Mouse (Mus musculus): ENCODE results near the gene Gm17482. TPM values are rescaled to one million over a fixed set of nuclear protein-coding genes. Genes with fewer than 3 reads are reported as not detected.
A peak's percentile ranks its signal among the peaks of the same experiment; 100 is the strongest.

The Gm17482 gene
- polyA plus RNA-seq (2015; fragmentation: Nextera tagmentation; extraction: Ambion mirVana): not detected in 2 replicates

GRCm38 (mm10) chr6:115227043-115227442, at the start of gene Gm17482:
Gm17482 (plus strand) TSS chr6:115227343.
- WGBS (ENCODE audit: insufficient replicate concordance): 53% methylated on average over 4 of the region's 4 CpGs
- Histone ChIP-seq H3K4me3 (replicated peaks) (no peak within 1 kb of the TSS), H3K4me1 (replicated peaks) (no peaks in the 10 kb centered on the region), H3K4me2 (no peak within 1 kb of the TSS), H3K27me3 (no peaks in the 10 kb centered on the region), H3K27ac (no peak within 1 kb of the TSS), H3K36me3 (no peaks in the 10 kb centered on the region), H3K9ac (no peak within 1 kb of the TSS), H3K9me3 (replicated peaks) (no peaks in the 10 kb centered on the region)
- DNase-seq: no peak
- ATAC-seq (ENCODE audit: low read depth): no peak

GRCm38 (mm10) chr6:115178826-115179225, 48.3 kb upstream of the Gm17482 start:
- Histone ChIP-seq H3K27me3 (no peaks in the 10 kb centered on the region), H3K27ac (no peak overlapping the region), H3K9me3 (replicated peaks) (no peaks in the 10 kb centered on the region), H3K36me3 (no peaks in the 10 kb centered on the region), H3K4me3 (replicated peaks) (no peak overlapping the region), H3K9ac (no peak overlapping the region), H3K4me1 (replicated peaks) (no peaks in the 10 kb centered on the region), H3K4me2 (no peak overlapping the region)
- ATAC-seq (ENCODE audit: low read depth) (no peak), DNase-seq (peak; percentile 2)
- 24% methylated on average over 3 of the region's 3 CpGs for WGBS (ENCODE audit: insufficient replicate concordance)

- Histone ChIP-seq H3K4me3 (replicated peaks) (no peak overlapping the region), H3K27ac (no peak overlapping the region), H3K9me3 (replicated peaks) (no peaks in the 10 kb centered on the region), H3K4me2 (no peak overlapping the region), H3K4me1 (replicated peaks) (no peaks in the 10 kb centered on the region), H3K9ac (no peak overlapping the region), H3K36me3 (no peaks in the 10 kb centered on the region), H3K27me3 (no peaks in the 10 kb centered on the region)
- WGBS (ENCODE audit: insufficient replicate concordance): 61% methylated on average over 2 of the region's 2 CpGs
- no peak for DNase-seq
- ATAC-seq (ENCODE audit: low read depth): no peak
Observed at GRCm38 (mm10) chr6:115181094-115181493, 46.0 kb upstream of the Gm17482 start.

- no peak for ATAC-seq (ENCODE audit: low read depth)
- no peak overlapping the region for H3K4me3 ChIP-seq (replicated peaks)
- WGBS (ENCODE audit: insufficient replicate concordance): 59% methylated on average over 7 of the region's 7 CpGs
- H3K27ac ChIP-seq: no peak overlapping the region
- H3K4me1 ChIP-seq (replicated peaks): no peaks in the 10 kb centered on the region
- no peaks in the 10 kb centered on the region for H3K9me3 ChIP-seq (replicated peaks)
- H3K36me3 ChIP-seq: no peaks in the 10 kb centered on the region
- H3K27me3 ChIP-seq: no peaks in the 10 kb centered on the region
- no peak overlapping the region for H3K4me2 ChIP-seq
- H3K9ac ChIP-seq: no peak overlapping the region
- DNase-seq: no peak
Observed at GRCm38 (mm10) chr6:115191111-115191510, 36.0 kb upstream of the Gm17482 start.

DNA sequence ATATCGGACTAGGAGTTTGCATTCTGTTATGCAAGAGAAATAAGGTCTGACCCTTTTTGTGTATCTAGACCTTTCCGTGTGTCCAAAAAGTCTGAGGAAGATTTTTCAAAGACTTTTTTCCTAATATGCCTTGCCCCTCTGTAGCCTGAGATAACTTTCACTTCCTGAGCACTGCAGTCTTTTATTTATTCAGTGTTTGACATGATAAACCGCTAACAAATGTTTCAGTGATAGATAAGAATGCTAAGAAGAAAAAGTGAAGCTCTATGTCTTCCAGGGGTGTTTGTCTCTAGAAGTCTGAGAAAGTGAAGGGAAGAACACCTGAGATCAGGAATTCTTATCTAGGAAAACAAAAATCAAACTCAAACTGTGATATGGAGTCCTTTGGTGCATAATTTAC, 26.4 kb upstream of the Gm17482 start:
- H3K4me3 ChIP-seq (replicated peaks): no peak overlapping the region
- ATAC-seq (ENCODE audit: low read depth) (no peak), DNase-seq (no peak)
- H3K9ac ChIP-seq: no peak overlapping the region
- H3K27me3 ChIP-seq: no peaks in the 10 kb centered on the region
- no peaks in the 10 kb centered on the region for H3K4me1 ChIP-seq (replicated peaks)
- no peak overlapping the region for H3K4me2 ChIP-seq
- WGBS (ENCODE audit: insufficient replicate concordance): 37% methylated on average over 3 of the region's 3 CpGs
- H3K27ac ChIP-seq: no peak overlapping the region
- H3K9me3 ChIP-seq (replicated peaks): no peaks in the 10 kb centered on the region
- no peaks in the 10 kb centered on the region for H3K36me3 ChIP-seq

DNA sequence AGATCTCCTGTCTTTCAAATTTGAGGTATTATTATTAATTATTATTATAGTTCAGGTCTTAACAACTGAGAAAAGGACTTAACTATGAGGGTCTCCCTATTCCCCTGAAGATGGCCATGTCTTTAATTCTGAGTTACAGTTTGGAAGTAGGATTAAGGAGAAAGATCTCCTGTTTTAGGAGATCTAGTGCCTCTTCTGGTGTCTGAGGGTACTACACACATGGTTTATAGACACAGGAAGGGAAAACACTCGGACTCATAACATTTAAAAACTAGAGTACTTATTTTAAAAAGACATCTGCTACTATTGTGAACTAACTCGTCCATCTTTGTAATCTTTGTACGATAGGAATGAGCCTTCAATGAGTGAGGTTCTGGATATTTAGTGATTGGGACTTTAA, 24.1 kb upstream of the Gm17482 start:
- Histone ChIP-seq H3K9me3 (replicated peaks) (no peaks in the 10 kb centered on the region), H3K36me3 (no peaks in the 10 kb centered on the region), H3K27me3 (no peaks in the 10 kb centered on the region), H3K4me3 (replicated peaks) (no peak overlapping the region), H3K4me2 (no peak overlapping the region), H3K9ac (no peak overlapping the region), H3K27ac (no peak overlapping the region), H3K4me1 (replicated peaks) (no peaks in the 10 kb centered on the region)
- no peak for DNase-seq
- whole genome bisulfite sequencing (ENCODE audit: insufficient replicate concordance): 38% methylated on average over 3 of the region's 3 CpGs
- no peak for ATAC-seq (ENCODE audit: low read depth)

DNA sequence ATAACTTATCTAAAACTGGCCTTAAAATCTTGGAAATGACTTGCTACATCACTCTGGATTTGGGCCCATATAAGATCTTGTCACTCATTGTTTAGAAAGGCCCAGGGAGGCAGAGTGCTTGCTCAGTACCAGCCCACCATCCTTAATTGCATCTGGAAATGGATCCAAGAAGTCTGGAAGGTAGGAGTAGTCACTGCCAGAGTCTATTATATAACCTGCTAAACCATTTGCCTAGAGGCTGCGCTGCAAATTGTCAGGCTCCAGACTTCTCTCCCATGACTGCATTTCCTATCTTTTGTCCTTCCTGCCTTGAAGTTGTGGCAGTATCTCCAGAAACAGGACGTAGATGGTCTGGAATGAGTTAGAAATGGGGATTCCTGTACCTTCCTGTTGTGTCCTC, 17.0 kb upstream of the Gm17482 start:
- DNase-seq (no peak), ATAC-seq (ENCODE audit: low read depth) (no peak)
- H3K4me1 ChIP-seq (replicated peaks): 0 out of 2 replicates have a peak, but pooled peaks cover 6% of the 10 kb centered on the region
- H3K9me3 ChIP-seq (replicated peaks): no peaks in the 10 kb centered on the region
- H3K27me3 ChIP-seq: 0 out of 2 replicates have a peak, but pooled peaks cover 6% of the 10 kb centered on the region
- WGBS (ENCODE audit: insufficient replicate concordance): 44% methylated on average over 2 of the region's 2 CpGs
- no peaks in the 10 kb centered on the region for H3K36me3 ChIP-seq
- no peak overlapping the region for H3K9ac ChIP-seq
- H3K27ac ChIP-seq: no peak overlapping the region
- H3K4me2 ChIP-seq: no peak overlapping the region
- H3K4me3 ChIP-seq (replicated peaks): no peak overlapping the region

DNA sequence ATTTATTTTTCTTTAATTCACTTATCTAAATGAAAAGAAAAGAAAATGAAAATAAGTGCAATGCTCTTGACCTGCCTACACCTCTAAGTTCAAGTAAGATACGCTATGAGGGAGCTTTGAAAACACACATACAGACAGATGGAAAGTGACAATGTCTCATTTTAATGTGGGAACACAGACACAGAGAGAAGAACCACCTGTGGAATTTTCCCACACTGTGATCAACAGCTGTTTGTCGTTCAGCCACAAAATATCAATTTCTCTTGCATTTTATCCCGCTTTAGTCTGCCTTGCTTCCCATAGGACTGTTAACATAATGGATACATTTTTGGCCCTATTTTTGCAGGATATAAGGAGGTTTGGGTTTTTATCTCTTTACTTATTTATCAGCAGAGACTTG, 16.3 kb upstream of the Gm17482 start:
- Histone ChIP-seq H3K9ac (no peak overlapping the region), H3K4me3 (replicated peaks) (no peak overlapping the region), H3K9me3 (replicated peaks) (no peaks in the 10 kb centered on the region), H3K27ac (no peak overlapping the region), H3K36me3 (no peaks in the 10 kb centered on the region), H3K4me2 (no peak overlapping the region), H3K27me3 (0 out of 2 replicates have a peak, but pooled peaks cover 6% of the 10 kb centered on the region), H3K4me1 (replicated peaks) (0 out of 2 replicates have a peak, but pooled peaks cover 6% of the 10 kb centered on the region)
- WGBS (ENCODE audit: insufficient replicate concordance): 69% methylated on average over 3 of the region's 3 CpGs
- DNase-seq: no peak
- ATAC-seq (ENCODE audit: low read depth): no peak

GRCm38 (mm10) chr6:115212132-115212903, 14.8 kb upstream of the Gm17482 start:
- 39% methylated on average over 5 of the region's 5 CpGs for WGBS (ENCODE audit: insufficient replicate concordance)
- H3K9me3 ChIP-seq (replicated peaks): no peaks in the 10 kb centered on the region
- 0 out of 2 replicates have a peak, but pooled peaks cover 6% of the 10 kb centered on the region for H3K27me3 ChIP-seq
- no peak overlapping the region for H3K9ac ChIP-seq
- ATAC-seq (ENCODE audit: low read depth): no peak
- 0 out of 2 replicates have a peak, but pooled peaks cover 6% of the 10 kb centered on the region for H3K4me1 ChIP-seq (replicated peaks)
- H3K4me3 ChIP-seq (replicated peaks): no peak overlapping the region
- DNase-seq: no peak
- H3K27ac ChIP-seq: no peak overlapping the region
- no peaks in the 10 kb centered on the region for H3K36me3 ChIP-seq
- H3K4me2 ChIP-seq: no peak overlapping the region

DNA sequence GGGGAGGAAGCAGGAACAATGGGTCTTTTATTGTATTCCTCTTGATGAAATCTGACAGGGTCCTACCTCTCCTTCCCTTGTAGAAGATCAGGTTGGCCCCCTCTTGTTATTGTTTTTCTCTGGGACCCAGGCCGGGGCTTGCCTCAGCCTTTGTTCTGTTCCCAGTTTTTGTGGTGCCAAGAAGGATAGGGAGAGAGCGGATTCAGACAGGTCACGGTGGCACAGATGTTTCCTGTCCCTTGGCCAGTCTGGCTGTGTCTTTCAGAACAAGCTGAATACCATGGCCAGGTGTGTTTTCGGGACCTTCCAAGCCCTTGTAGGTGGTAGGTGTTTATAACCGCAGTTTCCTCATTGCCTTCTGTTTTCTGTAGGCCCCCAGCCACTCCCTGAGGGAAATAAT, 14.0 kb upstream of the Gm17482 start:
- H3K4me2 ChIP-seq: no peak overlapping the region
- H3K9ac ChIP-seq: no peak overlapping the region
- 0 out of 2 replicates have a peak, but pooled peaks cover 6% of the 10 kb centered on the region for H3K27me3 ChIP-seq
- no peak overlapping the region for H3K27ac ChIP-seq
- 35% methylated on average over 5 of the region's 5 CpGs for WGBS (ENCODE audit: insufficient replicate concordance)
- ATAC-seq (ENCODE audit: low read depth): no peak
- no peaks in the 10 kb centered on the region for H3K36me3 ChIP-seq
- H3K4me3 ChIP-seq (replicated peaks): no peak overlapping the region
- 0 out of 2 replicates have a peak, but pooled peaks cover 6% of the 10 kb centered on the region for H3K4me1 ChIP-seq (replicated peaks)
- H3K9me3 ChIP-seq (replicated peaks): no peaks in the 10 kb centered on the region
- no peak for DNase-seq

- Histone ChIP-seq H3K4me1 (replicated peaks) (no peaks in the 10 kb centered on the region), H3K4me2 (no peak overlapping the region), H3K4me3 (replicated peaks) (no peak overlapping the region), H3K9ac (no peak overlapping the region), H3K36me3 (no peaks in the 10 kb centered on the region), H3K27ac (no peak overlapping the region), H3K9me3 (replicated peaks) (no peaks in the 10 kb centered on the region), H3K27me3 (no peaks in the 10 kb centered on the region)
- ATAC-seq (ENCODE audit: low read depth) (no peak), DNase-seq (no peak)
- 69% methylated on average over 8 of the region's 8 CpGs for WGBS (ENCODE audit: insufficient replicate concordance)
Observed at GRCm38 (mm10) chr6:115221215-115221641, 5.9 kb upstream of the Gm17482 start.

DNA sequence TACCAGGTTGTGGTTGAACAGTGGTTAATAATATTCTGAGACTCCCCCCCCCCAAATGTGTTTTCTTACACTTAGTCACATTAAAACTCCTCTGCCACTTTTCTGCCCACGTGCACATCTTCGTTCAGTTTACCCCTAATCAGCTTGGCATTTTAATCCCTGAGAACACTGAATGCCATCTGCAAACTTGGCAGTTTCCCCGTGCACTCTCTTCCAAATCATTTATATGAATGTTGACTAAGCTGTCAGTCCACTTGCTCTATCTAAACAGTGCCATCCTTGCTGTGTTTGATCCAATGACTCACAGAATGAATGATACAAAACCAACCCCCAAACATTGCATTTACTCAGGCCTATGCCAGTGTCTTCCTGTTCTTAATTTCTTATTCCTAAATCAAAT, 1.6 kb upstream of the Gm17482 start:
- Histone ChIP-seq H3K27ac (no peak overlapping the region), H3K4me3 (replicated peaks) (no peak overlapping the region), H3K27me3 (no peaks in the 10 kb centered on the region), H3K4me1 (replicated peaks) (no peaks in the 10 kb centered on the region), H3K9ac (no peak overlapping the region), H3K4me2 (no peak overlapping the region), H3K36me3 (no peaks in the 10 kb centered on the region), H3K9me3 (replicated peaks) (no peaks in the 10 kb centered on the region)
- no peak for ATAC-seq (ENCODE audit: low read depth)
- 51% methylated on average over 3 of the region's 3 CpGs for WGBS (ENCODE audit: insufficient replicate concordance)
- DNase-seq: no peak

Data from liver, embryonic 13.5 days (tissue).